Mouse (Mus musculus) limb, embryonic 12.5 days (tissue): ENCODE results near the gene Sytl3. TPM values are rescaled to one million over a fixed set of nuclear protein-coding genes. Genes with fewer than 3 reads are reported as not detected.

Experiments
- ATAC-seq: fragments of 200-750 bp; cut with Nextera tagmentation; 2 replicates; pipeline ENCODE4 v1.8.0; 2017; ENCODE audit warnings: low read depth, moderate TSS enrichment; ENCODE audit not compliant: insufficient number of reproducible peaks, insufficient read depth, low FRiP score, low TSS enrichment
- H3K27ac ChIP-seq: fragments of 300-500 bp; sonication (generic); 2 replicates; pipeline ENCODE4 v1.5.1; 2016; ENCODE audit warnings: mild to moderate bottlenecking, moderate library complexity
- H3K27me3 ChIP-seq: fragments of 300-500 bp; sonication (generic); 2 replicates; pipeline ENCODE4 v1.6.1; 2016; ENCODE audit warnings: mild to moderate bottlenecking, moderate library complexity
- H3K36me3 ChIP-seq: fragments of 300-500 bp; sonication (generic); 2 replicates; pipeline ENCODE4 v1.6.1; 2016; ENCODE audit warnings: mild to moderate bottlenecking, moderate library complexity
- H3K4me1 ChIP-seq: fragments of 300-500 bp; sonication (generic); replicated peaks from 2 replicates; pipeline ENCODE4 v1.6.1; 2016
- H3K4me2 ChIP-seq: fragments of 300-500 bp; sonication (generic); 2 replicates; pipeline ENCODE4 v1.6.1; 2016; ENCODE audit warnings: mild to moderate bottlenecking, moderate library complexity
- H3K4me3 ChIP-seq: fragments of 300-500 bp; sonication (generic); replicated peaks from 2 replicates; pipeline ENCODE4 v1.5.1; 2016; ENCODE audit warnings: mild to moderate bottlenecking
- H3K9ac ChIP-seq: fragments of 300-500 bp; sonication (generic); replicated peaks from 2 replicates; pipeline ENCODE4 v1.6.1; 2016; ENCODE audit warnings: mild to moderate bottlenecking, moderate library complexity
- H3K9me3 ChIP-seq: fragments of 300-500 bp; sonication (generic); 2 replicates; pipeline ENCODE4 v1.6.1; 2016; ENCODE audit warnings: mild to moderate bottlenecking, moderate library complexity
- WGBS: fragments of 180-500 bp; shearing (Covaris S2); methylation state at CpG from one replicate; pipeline ENCODE4 v1.1.7; 2016; 5-methylcytosine and 5-hydroxymethylcytosine counted together
- polyA plus RNA-seq: library from polyadenylated mRNA; unstranded; fragments of >200 nt; fragmentation: Nextera tagmentation; extraction: Ambion mirVana; gene quantifications from 2 replicates; pipeline ENCODE4 v1.2.1, GENCODE M21; 2016

Sytl3 gene
- polyA plus RNA-seq, 1 experiment from 2014 or later, result not detected

DNA sequence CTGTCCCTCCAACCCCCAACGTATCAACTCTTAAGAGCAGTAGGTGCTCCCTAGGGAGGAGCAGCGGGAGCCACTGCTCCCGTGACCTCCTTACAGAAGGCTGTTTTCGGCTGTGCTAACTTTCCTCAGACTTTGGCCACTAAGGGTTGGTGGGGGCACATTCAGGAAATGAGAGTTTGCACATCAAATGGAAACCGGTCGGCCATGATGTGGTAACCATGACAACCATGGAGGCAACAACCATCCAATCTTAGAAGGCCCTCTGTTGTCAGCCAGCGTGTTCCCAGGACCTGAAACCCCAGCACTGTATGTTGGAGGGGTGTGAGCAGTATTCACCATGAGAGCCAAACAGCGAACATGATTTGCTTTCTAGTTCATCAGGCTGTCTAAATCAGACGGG lies 116.3 kb downstream of the Sytl3 start:
- H3K4me2 ChIP-seq, result no peak overlapping the region
- H3K9me3 ChIP-seq, result no peaks in the 10 kb centered on the region
- H3K9ac ChIP-seq, result no peak overlapping the region
- peaks cover 8% of the 10 kb centered on the region; the same call in 1 of the 2 replicates for H3K27me3 ChIP-seq
- no peak overlapping the region for H3K27ac ChIP-seq
- H3K4me1 ChIP-seq, result peaks cover 51% of the 10 kb centered on the region
- no peak for ATAC-seq
- H3K4me3 ChIP-seq, result no peak overlapping the region
- no peaks in the 10 kb centered on the region for H3K36me3 ChIP-seq
- 81% methylated on average over 9 of the region's 9 CpGs for WGBS

DNA sequence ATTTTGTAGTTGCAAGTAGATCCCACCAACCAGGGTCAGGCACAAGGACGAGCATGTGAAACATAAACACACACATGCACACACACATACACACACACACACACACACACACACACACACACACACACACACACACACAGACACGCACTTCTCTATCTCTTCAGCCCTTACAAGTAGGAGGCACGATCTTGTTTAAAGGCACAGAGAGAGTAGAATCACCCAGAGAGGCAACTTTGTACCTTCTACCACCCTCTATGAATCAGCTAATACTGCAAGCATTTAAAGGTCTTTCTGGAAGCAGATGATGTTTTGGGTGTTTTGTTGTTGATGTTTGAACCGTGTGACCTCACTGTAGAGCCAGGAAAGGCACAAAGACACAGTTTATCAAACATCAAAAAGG lies 116.8 kb downstream of the Sytl3 start:
- no peak for ATAC-seq
- peaks cover 51% of the 10 kb centered on the region for H3K4me1 ChIP-seq
- 84% methylated on average over 4 of the region's 4 CpGs for WGBS

DNA sequence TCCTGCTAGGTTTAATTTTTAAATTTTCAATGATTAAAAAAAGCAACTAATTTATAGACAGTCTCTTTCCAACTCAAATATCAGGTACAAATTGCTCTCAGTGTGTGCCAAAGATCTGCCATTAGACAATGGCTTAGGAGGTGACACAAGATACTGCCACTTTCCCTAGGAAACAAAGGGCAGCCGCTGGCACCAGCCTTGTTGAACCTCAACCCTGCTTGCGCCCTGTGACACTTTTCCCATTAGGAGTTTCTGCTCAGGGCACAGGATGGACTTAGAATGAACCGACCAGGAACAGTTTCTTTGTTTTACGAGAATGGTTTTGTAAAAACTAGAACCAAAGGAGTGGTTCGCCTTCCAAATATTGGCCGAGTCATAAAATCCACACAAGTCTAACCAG lies 117.2 kb downstream of the Sytl3 start:
- H3K9me3 ChIP-seq, result no peaks in the 10 kb centered on the region
- H3K27me3 ChIP-seq, result peaks cover 17% of the 10 kb centered on the region
- H3K4me3 ChIP-seq, result no peak overlapping the region
- ATAC-seq, result no peak
- H3K36me3 ChIP-seq, result no peaks in the 10 kb centered on the region
- no peak overlapping the region for H3K9ac ChIP-seq
- H3K4me2 ChIP-seq, result no peak overlapping the region
- H3K4me1 ChIP-seq, result peaks cover 49% of the 10 kb centered on the region
- peak overlapping the region; percentile 67 for H3K27ac ChIP-seq
- WGBS, result 56% methylated on average over 6 of the region's 6 CpGs

More for the DNA sequence above, 116.8 kb downstream of the Sytl3 start:
- Histone ChIP-seq H3K4me3 (no peak overlapping the region), H3K9me3 (no peaks in the 10 kb centered on the region), H3K4me2 (no peak overlapping the region), H3K9ac (no peak overlapping the region), H3K36me3 (no peaks in the 10 kb centered on the region), H3K27me3 (peaks cover 13% of the 10 kb centered on the region), H3K27ac (no peak overlapping the region)

DNA sequence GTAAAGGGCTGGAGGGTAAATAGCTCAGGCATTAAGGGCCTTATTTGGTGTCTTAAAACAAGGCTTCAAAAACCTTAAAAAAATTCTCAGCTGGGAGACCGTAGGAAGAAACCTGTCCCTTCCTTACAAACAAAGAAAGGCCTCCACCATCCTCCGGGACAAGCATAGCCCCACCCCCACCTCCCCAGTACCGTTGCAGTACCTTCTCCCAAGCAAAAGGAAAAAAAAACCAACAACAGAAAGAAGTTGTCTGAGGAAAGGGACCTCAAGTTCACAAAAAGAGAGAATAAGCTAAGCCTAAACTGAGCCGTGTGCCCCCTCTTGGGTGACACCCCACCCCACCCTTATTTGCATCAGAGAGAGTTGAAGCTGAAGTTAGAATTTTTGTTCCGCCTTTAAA lies 117.7 kb downstream of the Sytl3 start:
- peak overlapping the region; percentile 67 for H3K27ac ChIP-seq
- peaks cover 48% of the 10 kb centered on the region for H3K4me1 ChIP-seq

DNA sequence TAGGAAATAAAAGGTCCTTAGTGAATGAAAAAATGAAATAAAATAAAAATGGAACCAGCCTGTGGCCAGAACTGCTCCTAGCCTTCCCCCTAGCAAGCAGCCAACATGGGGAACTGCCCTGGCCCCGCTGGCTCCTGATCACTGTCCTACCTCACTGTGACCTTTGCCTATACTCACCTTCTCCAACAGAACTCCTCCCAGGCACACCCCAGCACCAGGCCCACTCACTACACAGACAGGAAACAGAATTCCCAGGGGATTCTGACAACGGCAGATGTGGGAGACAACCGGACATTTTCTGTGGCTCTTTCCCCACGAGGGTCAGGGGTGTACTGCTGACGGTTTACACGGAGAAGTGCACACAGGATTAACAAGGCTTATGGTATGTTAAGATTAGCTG lies 118.2 kb downstream of the Sytl3 start:
- Histone ChIP-seq H3K4me3 (no peak overlapping the region), H3K9me3 (no peaks in the 10 kb centered on the region), H3K27me3 (peaks cover 24% of the 10 kb centered on the region), H3K36me3 (no peaks in the 10 kb centered on the region), H3K9ac (no peak overlapping the region), H3K4me1 (peaks cover 47% of the 10 kb centered on the region), H3K27ac (no peak overlapping the region), H3K4me2 (no peak overlapping the region)
- WGBS, result 76% methylated on average over 6 of the region's 6 CpGs
- ATAC-seq, result no peak

More for the DNA sequence above, 117.7 kb downstream of the Sytl3 start:
- Histone ChIP-seq H3K27me3 (peaks cover 20% of the 10 kb centered on the region), H3K4me3 (no peak overlapping the region), H3K9me3 (no peaks in the 10 kb centered on the region), H3K36me3 (no peaks in the 10 kb centered on the region), H3K4me2 (no peak overlapping the region), H3K9ac (no peak overlapping the region)
- WGBS, result 41% methylated on average over 5 of the region's 5 CpGs
- no peak for ATAC-seq

DNA sequence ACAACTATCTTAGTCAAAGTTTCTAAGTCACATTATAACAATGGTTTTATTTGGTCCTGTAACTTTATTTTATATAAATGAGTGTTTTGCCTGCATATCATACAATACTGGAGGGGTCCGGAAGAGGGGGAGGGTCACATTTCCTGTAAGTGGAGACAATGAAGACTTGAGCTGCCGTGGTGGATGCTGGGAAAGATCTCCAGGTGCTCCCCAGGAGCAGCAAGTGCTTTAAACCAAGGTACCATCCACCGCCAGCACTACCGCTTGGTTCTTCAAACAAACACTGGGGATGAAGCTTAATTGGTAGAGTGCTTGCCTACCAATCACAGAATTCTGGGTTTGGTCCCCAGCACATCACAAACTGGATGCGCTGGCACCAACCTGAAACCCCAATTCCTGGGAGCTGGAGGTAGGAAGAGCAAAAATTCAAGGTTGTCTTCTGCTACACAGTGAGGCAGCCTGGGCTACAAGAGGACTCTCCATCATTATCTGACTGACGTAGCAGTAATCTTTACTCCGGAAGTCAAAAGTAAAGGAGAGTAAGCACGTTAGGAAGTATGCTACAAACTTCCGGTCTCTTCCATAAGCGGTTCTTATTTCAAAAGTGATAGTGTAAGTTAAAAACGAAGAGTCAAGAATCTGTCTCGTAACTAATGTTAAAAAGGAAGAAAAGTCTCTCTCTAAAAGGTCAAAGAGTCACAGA lies 118.9 kb downstream of the Sytl3 start:
- H3K4me3 ChIP-seq, result no peak overlapping the region

DNA sequence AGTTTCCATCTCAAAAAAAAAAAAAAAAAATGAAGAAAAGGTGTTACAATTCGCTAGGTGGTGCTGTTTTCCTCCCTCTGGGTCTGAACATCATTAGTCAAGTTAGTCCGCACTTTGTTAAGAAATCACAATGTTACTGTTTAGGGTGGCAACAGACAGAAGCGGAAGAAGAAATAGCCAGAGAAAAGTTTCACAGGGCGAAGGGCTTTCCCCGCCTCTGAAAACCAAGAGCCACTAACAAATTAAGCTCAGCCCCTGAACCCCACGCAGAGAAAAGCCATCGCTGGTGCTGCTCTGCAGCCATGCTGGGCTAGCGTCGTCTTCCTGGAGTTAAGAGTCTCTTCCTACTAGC lies 119.4 kb downstream of the Sytl3 start:
- Histone ChIP-seq H3K4me1 (peaks cover 50% of the 10 kb centered on the region), H3K27ac (peak overlapping the region; percentile 84), H3K27me3 (peaks cover 31% of the 10 kb centered on the region), H3K9ac (peak overlapping the region; percentile 42; the same call in 1 of the 2 replicates), H3K4me3 (peak overlapping the region; percentile 44), H3K9me3 (no peaks in the 10 kb centered on the region), H3K4me2 (peak overlapping the region; percentile 79), H3K36me3 (no peaks in the 10 kb centered on the region)
- ATAC-seq, result no peak
- under 1% methylated on average over 9 of the region's 9 CpGs for WGBS

More for the DNA sequence above, 118.9 kb downstream of the Sytl3 start:
- no peak for ATAC-seq
- H3K27me3 ChIP-seq, result peaks cover 29% of the 10 kb centered on the region
- H3K27ac ChIP-seq, result no peak overlapping the region
- H3K4me2 ChIP-seq, result peak overlapping the region; percentile 79; the same call in 1 of the 2 replicates
- H3K9me3 ChIP-seq, result no peaks in the 10 kb centered on the region
- H3K4me1 ChIP-seq, result peaks cover 51% of the 10 kb centered on the region
- H3K36me3 ChIP-seq, result no peaks in the 10 kb centered on the region
- no peak overlapping the region for H3K9ac ChIP-seq
- WGBS, result 65% methylated on average over 12 of the region's 12 CpGs

DNA sequence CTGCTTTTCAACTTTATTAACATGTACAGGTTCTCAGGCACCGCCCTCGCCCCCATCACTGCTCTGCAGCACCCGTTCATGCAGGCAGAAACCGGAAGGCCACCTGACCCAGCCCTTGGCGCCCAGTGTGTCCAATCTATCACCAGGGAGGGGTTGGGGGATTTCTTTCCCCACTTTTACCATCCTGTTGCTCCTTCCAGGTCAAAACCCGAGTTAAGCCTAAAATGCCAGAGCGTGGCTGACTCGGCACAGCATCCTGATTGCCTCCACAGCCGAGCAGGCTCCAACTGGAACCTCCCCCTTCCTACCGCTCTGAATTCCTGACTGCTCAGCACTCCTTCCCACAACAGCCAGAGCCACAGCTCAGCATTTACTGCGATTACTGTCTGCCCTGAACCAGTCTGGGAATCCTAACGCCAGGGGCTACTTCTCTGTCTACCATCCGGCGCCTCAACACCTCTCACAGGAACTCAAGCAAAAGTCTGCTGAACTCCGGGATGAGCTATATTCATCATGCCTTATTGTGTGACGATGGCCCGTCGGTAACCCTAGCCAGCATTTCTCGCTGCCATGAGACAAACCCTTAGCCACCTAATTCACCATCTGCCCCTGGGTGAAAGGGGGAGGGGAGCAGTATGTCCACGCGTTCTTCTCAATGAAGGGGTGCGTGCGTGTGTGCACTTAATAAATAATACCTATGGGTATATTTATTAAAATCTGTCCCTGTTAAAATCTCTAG lies 120.0 kb downstream of the Sytl3 start:
- H3K27me3 ChIP-seq, result peaks cover 31% of the 10 kb centered on the region
- peaks cover 48% of the 10 kb centered on the region for H3K4me1 ChIP-seq
- H3K9ac ChIP-seq, result peak overlapping the region; percentile 42; the same call in 1 of the 2 replicates
- ATAC-seq, result peak; percentile 63; the same call in 1 of the 2 replicates
- H3K9me3 ChIP-seq, result no peaks in the 10 kb centered on the region
- 4% methylated on average over 23 of the region's 23 CpGs for WGBS
- peak overlapping the region; percentile 79 for H3K4me2 ChIP-seq
- peak overlapping the region; percentile 44 for H3K4me3 ChIP-seq
- H3K27ac ChIP-seq, result peak overlapping the region; percentile 84
- no peaks in the 10 kb centered on the region for H3K36me3 ChIP-seq

DNA sequence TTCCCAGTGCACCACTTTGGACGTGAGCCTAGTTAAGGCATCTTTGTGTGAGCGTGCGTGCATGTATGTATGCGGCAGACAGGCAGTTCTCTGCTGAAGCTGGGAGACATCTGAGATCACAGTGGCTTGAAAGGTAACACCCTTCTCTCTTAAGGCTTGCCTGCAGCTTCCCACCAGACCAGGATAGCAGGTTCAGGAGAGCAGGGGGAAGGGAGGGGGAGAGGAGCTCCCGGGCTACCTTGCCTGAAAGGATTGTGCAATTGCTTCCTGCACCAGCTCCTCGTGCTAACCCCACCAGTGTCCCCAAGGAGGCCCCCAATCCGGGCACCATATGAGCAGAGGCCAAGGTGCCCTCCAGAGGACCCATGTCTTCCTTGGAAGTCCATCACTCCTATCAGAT lies 120.7 kb downstream of the Sytl3 start:
- WGBS, result 11% methylated on average over 7 of the region's 7 CpGs
- no peak overlapping the region for H3K9ac ChIP-seq
- H3K36me3 ChIP-seq, result no peaks in the 10 kb centered on the region
- H3K27ac ChIP-seq, result peak overlapping the region; percentile 41; the same call in 1 of the 2 replicates
- H3K9me3 ChIP-seq, result no peaks in the 10 kb centered on the region
- peak overlapping the region; percentile 79 for H3K4me2 ChIP-seq
- ATAC-seq, result no peak
- peaks cover 48% of the 10 kb centered on the region for H3K4me1 ChIP-seq
- H3K4me3 ChIP-seq, result no peak overlapping the region; the same call in 1 of the 2 replicates
- peaks cover 31% of the 10 kb centered on the region for H3K27me3 ChIP-seq

DNA sequence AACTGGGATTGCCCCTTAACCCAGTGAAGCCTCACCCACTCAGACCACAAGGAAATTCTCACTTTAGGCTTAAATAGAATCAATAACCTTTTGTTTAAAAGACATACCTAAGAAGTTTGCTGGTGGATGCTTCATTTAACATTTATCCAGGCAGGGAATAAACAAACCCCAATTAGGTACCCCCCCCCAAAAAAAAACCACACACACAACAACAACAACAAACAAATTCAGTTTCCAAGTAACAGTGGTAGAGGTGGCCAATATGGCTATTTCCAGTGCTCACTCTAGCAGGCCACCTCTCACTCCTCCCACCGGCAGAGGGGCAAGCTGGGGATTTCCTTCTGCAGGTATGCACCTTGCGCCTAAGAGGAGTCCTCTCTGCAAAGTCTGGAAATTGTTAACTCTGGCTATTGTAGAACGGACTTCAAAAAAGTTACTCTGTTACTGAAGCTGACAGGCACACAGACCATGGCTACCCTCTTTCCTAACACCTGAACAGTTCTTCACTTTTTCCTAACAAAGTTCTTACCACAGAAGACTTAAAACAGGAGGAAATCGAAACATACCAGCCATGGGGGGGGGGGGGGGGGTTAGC lies 121.7 kb downstream of the Sytl3 start:
- H3K9ac ChIP-seq, result no peak overlapping the region
- 62% methylated on average over 4 of the region's 4 CpGs for WGBS
- H3K4me1 ChIP-seq, result peaks cover 47% of the 10 kb centered on the region
- no peak overlapping the region for H3K27ac ChIP-seq
- H3K4me3 ChIP-seq, result no peak overlapping the region
- no peak for ATAC-seq
- no peaks in the 10 kb centered on the region for H3K9me3 ChIP-seq
- peak overlapping the region; percentile 88; the same call in 1 of the 2 replicates for H3K4me2 ChIP-seq
- no peaks in the 10 kb centered on the region for H3K36me3 ChIP-seq
- H3K27me3 ChIP-seq, result peaks cover 31% of the 10 kb centered on the region

DNA sequence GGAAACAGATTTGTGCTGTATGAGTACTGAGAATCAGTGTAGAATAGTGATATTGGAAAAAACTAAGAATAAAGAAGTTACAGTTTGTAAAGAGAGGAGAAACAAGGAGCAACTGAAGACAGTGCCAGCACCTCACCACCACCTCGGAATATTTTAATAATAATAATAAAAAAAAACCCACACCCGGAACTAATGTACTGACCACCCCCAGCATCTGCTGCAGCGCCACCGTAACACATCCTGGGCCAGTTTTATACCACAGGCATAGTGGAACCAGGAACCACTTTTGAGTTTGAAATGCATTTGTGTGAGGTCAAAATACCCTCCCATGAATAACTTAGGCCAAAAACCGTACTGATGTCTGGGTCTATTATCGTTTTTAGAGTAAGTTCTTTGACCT lies 122.4 kb downstream of the Sytl3 start:
- H3K4me2 ChIP-seq, result peak overlapping the region; percentile 88
- H3K9ac ChIP-seq, result no peak overlapping the region
- no peak overlapping the region for H3K27ac ChIP-seq
- 53% methylated on average over 6 of the region's 6 CpGs for WGBS
- no peak for ATAC-seq
- no peaks in the 10 kb centered on the region for H3K36me3 ChIP-seq
- no peaks in the 10 kb centered on the region for H3K9me3 ChIP-seq
- H3K27me3 ChIP-seq, result peaks cover 31% of the 10 kb centered on the region
- H3K4me1 ChIP-seq, result peaks cover 42% of the 10 kb centered on the region
- no peak overlapping the region for H3K4me3 ChIP-seq
